Mouse (Mus musculus) CH12.LX (cell line): Measurements from ENCODE around the gene Erbb4. TPM values are rescaled to one million over a fixed set of nuclear protein-coding genes. Genes with fewer than 3 reads are reported as not detected.

ENCODE experiments used
- DNase-seq: peaks from one replicate; pipeline ENCODE4 v3.0.0-alpha.2; 2013; ENCODE audit errors: extremely low read depth
- H3K27ac ChIP-seq: 2 replicates; pipeline ENCODE4 v1.5.1; 2012; ENCODE audit warnings: low read depth, mild to moderate bottlenecking, control low read depth, moderate library complexity; ENCODE audit not compliant: insufficient read depth
- H3K27me3 ChIP-seq: replicated peaks from 2 replicates; pipeline ENCODE3; 2012; ENCODE audit warnings: inconsistent platforms
- H3K36me3 ChIP-seq, 2 experiments: replicated peaks in 1 of 2; 2 replicates each; pipeline versions ENCODE3 to v1.6.1; 2012; ENCODE audit warnings: inconsistent platforms in 1 of 2, low read length in 1 of 2, mild to moderate bottlenecking in 1 of 2, mixed read lengths in 1 of 2, moderate library complexity in 1 of 2; ENCODE audit not compliant: control insufficient read depth in 1 of 2, insufficient read depth in 1 of 2
- H3K4me1 ChIP-seq, 2 experiments: 2 replicates each; pipeline ENCODE4 v1.6.1; 2012; ENCODE audit warnings: inconsistent platforms in 1 of 2, moderate library complexity in 1 of 2; ENCODE audit not compliant: insufficient read depth in 2 of 2, control insufficient read depth in 1 of 2
- H3K4me2 ChIP-seq: 2 replicates; pipeline ENCODE4 v1.6.1; 2012; ENCODE audit warnings: low read depth, mild to moderate bottlenecking, control low read depth; ENCODE audit not compliant: poor library complexity, insufficient read depth, severe bottlenecking
- H3K4me3 ChIP-seq, 3 experiments: fragments of 150-350 bp in 1 of 3; sonication (generic) in 1 of 3; replicated peaks in 1 of 3; 2 replicates each; pipeline versions ENCODE3 to v1.5.1; 2011 to 2012; ENCODE audit warnings: low read depth in 2 of 3, low read length in 2 of 3, mild to moderate bottlenecking in 2 of 3, moderate library complexity in 2 of 3, control low read depth in 1 of 3, improper control_type of control experiment in 1 of 3, inconsistent platforms in 1 of 3, mixed read lengths in 1 of 3; ENCODE audit not compliant: poor library complexity in 1 of 3
- H3K79me2 ChIP-seq: replicated peaks from 2 replicates; pipeline ENCODE4 v1.6.1; 2012; ENCODE audit warnings: mild to moderate bottlenecking, moderate library complexity; ENCODE audit not compliant: control insufficient read depth, poor library complexity, insufficient read depth, severe bottlenecking; ENCODE audit errors: extremely low read depth
- H3K9ac ChIP-seq: 2 replicates; pipeline ENCODE4 v1.6.1; 2012; ENCODE audit warnings: low read depth, mild to moderate bottlenecking, control low read depth, moderate library complexity; ENCODE audit not compliant: insufficient read depth
- H3K9me3 ChIP-seq: replicated peaks from 2 replicates; pipeline ENCODE3; 2012; ENCODE audit warnings: low read length, inconsistent platforms, mixed read lengths
- CHD1 ChIP-seq: IDR thresholded peaks from 2 replicates; pipeline ENCODE4 v1.6.1; 2012; ENCODE audit warnings: low read depth, low read length, improper control_type of control experiment, inconsistent platforms
- CHD2 ChIP-seq: IDR thresholded peaks from 2 replicates; pipeline ENCODE4 v1.6.1; 2011; ENCODE audit warnings: low read length, improper control_type of control experiment
- CTCF ChIP-seq, 2 experiments: IDR thresholded peaks in 1 of 2; conservative IDR thresholded peaks in 1 of 2; 2 replicates each; pipeline ENCODE4 v1.5.1; 2011 to 2012; ENCODE audit warnings: low read depth in 2 of 2, low read length in 2 of 2, improper control_type of control experiment in 1 of 2, inconsistent platforms in 1 of 2, mild to moderate bottlenecking in 1 of 2, moderate library complexity in 1 of 2
- E2F4 ChIP-seq: IDR thresholded peaks from 2 replicates; pipeline ENCODE4 v1.6.1; 2011; ENCODE audit warnings: low read depth, low read length, improper control_type of control experiment; ENCODE audit not compliant: insufficient replicate concordance
- ETS1 ChIP-seq: conservative IDR thresholded peaks from 2 replicates; pipeline ENCODE4 v1.6.1; 2012; ENCODE audit warnings: low read depth, mild to moderate bottlenecking, inconsistent platforms, low read length, improper control_type of control experiment, moderate library complexity
- GABPA ChIP-seq: IDR thresholded peaks from 2 replicates; pipeline ENCODE4 v1.6.1; 2012; ENCODE audit warnings: low read depth, low read length, improper control_type of control experiment, inconsistent platforms; ENCODE audit not compliant: insufficient replicate concordance
- HCFC1 ChIP-seq: IDR thresholded peaks from 2 replicates; pipeline ENCODE4 v1.6.1; 2012; ENCODE audit warnings: low read depth, mild to moderate bottlenecking, inconsistent platforms, low read length, improper control_type of control experiment
- IRF4 ChIP-seq: IDR thresholded peaks from 2 replicates; pipeline ENCODE4 v1.6.1; 2014; ENCODE audit warnings: low read depth, mild to moderate bottlenecking, inconsistent platforms, low read length, improper control_type of control experiment
- MAZ ChIP-seq: IDR thresholded peaks from 2 replicates; pipeline ENCODE4 v1.6.1; 2012; ENCODE audit warnings: low read depth, mild to moderate bottlenecking, inconsistent platforms, low read length, improper control_type of control experiment, moderate library complexity
- MXI1 ChIP-seq: IDR thresholded peaks from 2 replicates; pipeline ENCODE4 v1.6.1; 2011; ENCODE audit warnings: mild to moderate bottlenecking, low read depth, low read length, improper control_type of control experiment
- NELFE ChIP-seq: IDR thresholded peaks from 2 replicates; pipeline ENCODE4 v1.6.1; 2011; ENCODE audit warnings: low read depth, low read length, improper control_type of control experiment
- PAX5 ChIP-seq: IDR thresholded peaks from 2 replicates; pipeline ENCODE4 v1.6.1; 2012; ENCODE audit warnings: low read length, inconsistent platforms, mixed read lengths
- POLR2AphosphoS2 ChIP-seq: IDR thresholded peaks from 2 replicates; pipeline ENCODE4 v1.6.1; 2011; ENCODE audit warnings: low read depth, low read length, improper control_type of control experiment
- RAD21 ChIP-seq: IDR thresholded peaks from 2 replicates; pipeline ENCODE4 v1.6.1; 2011; ENCODE audit warnings: low read depth, mild to moderate bottlenecking, low read length, improper control_type of control experiment, moderate library complexity
- SMC3 ChIP-seq: IDR thresholded peaks from 2 replicates; pipeline ENCODE4 v1.6.1; 2011; ENCODE audit warnings: low read depth, low read length, improper control_type of control experiment
- TCF12 ChIP-seq: IDR thresholded peaks from 2 replicates; pipeline ENCODE4 v1.6.1; 2014; ENCODE audit warnings: low read depth, mild to moderate bottlenecking, inconsistent platforms, low read length, improper control_type of control experiment
- UBTF ChIP-seq: IDR thresholded peaks from 2 replicates; pipeline ENCODE4 v1.6.1; 2012; ENCODE audit warnings: low read depth, mild to moderate bottlenecking, inconsistent platforms, low read length, improper control_type of control experiment, moderate library complexity
- USF2 ChIP-seq: conservative IDR thresholded peaks from 2 replicates; pipeline ENCODE4 v1.6.1; 2011; ENCODE audit warnings: low read depth, low read length, improper control_type of control experiment
- ZC3H11A ChIP-seq: IDR thresholded peaks from 2 replicates; pipeline ENCODE4 v1.6.1; 2012; ENCODE audit warnings: low read depth, mild to moderate bottlenecking, inconsistent platforms, low read length, improper control_type of control experiment
- ZNF384 ChIP-seq: IDR thresholded peaks from 2 replicates; pipeline ENCODE4 v1.6.1; 2012; ENCODE audit warnings: low read depth, low read length, improper control_type of control experiment, inconsistent platforms
- dilution Hi-C: fragments of 300-500 bp; cut with MboI; formaldehyde crosslinking; loops from 2 replicates; pipeline ENCODE4 v1.14.3; 2020; ENCODE audit warnings: low sequenced_read_pairs; ENCODE audit not compliant: extremely low pct_unique_long_range_greater_than_20kb, extremely low pct_ligation_motif_present
- in situ Hi-C: fragments of 300-500 bp; cut with MboI; formaldehyde crosslinking; loops from 3 replicates; pipeline ENCODE4 v1.14.3; 2019; ENCODE audit warnings: low sequenced_read_pairs, low pct_ligation_motif_present, low pct_unique_long_range_greater_than_20kb, mixed read lengths
- polyA plus RNA-seq: library from polyadenylated mRNA; unstranded; fragments of >175 nt; gene quantifications from 2 replicates; pipeline ENCODE4 v1.2.1, GENCODE M21; 2012; ENCODE audit warnings: low read depth; ENCODE audit not compliant: insufficient read length
- total RNA-seq, 2 experiments: library from RNA; depleted of rRNA; stranded (reverse); fragments of 300-350 nt in 1 of 2; fragments of >200 nt in 1 of 2; gene quantifications; 2 replicates each; pipeline ENCODE4 v1.2.3; 2012 to 2014

Erbb4 gene
- total and polyA plus RNA-seq, 3 experiments, result not detected

- TF ChIP-seq CTCF (conservative IDR thresholded peaks at IDR 0.05 in 1 of 2, IDR thresholded peaks at IDR 0.05 in 1 of 2; ENCODE audit: low read depth in 2 of 2, low read length in 2 of 2), result peak; percentile 32 to 76; a peak in 3 of 4 replicates
- TF ChIP-seq ZNF384, result peak; percentile 67
- TF ChIP-seq USF2, result no peak
- peak; percentile 54 for TF ChIP-seq SMC3
- TF ChIP-seq RAD21, result peak; percentile 81
- dilution Hi-C loops (no loop called here), in situ Hi-C loops (no loop called here)
- H3K4me2 ChIP-seq, result no peak overlapping the region
- no peak overlapping the region for H3K27ac ChIP-seq
- H3K27me3 ChIP-seq, result no peaks in the 10 kb centered on the region
- no peaks in the 10 kb centered on the region for H3K36me3 ChIP-seq
- no peaks in the 10 kb centered on the region for H3K79me2 ChIP-seq
- H3K4me1 ChIP-seq, result no peaks in the 10 kb centered on the region
- peak; percentile 79 for DNase-seq
- no peak overlapping the region for H3K4me3 ChIP-seq
- no peaks in the 10 kb centered on the region for H3K9me3 ChIP-seq
- H3K9ac ChIP-seq, result no peak overlapping the region
These were observed 31.1 kb upstream of the Erbb4 start for GRCm38 (mm10) chr1:69138856-69139518.

DNA sequence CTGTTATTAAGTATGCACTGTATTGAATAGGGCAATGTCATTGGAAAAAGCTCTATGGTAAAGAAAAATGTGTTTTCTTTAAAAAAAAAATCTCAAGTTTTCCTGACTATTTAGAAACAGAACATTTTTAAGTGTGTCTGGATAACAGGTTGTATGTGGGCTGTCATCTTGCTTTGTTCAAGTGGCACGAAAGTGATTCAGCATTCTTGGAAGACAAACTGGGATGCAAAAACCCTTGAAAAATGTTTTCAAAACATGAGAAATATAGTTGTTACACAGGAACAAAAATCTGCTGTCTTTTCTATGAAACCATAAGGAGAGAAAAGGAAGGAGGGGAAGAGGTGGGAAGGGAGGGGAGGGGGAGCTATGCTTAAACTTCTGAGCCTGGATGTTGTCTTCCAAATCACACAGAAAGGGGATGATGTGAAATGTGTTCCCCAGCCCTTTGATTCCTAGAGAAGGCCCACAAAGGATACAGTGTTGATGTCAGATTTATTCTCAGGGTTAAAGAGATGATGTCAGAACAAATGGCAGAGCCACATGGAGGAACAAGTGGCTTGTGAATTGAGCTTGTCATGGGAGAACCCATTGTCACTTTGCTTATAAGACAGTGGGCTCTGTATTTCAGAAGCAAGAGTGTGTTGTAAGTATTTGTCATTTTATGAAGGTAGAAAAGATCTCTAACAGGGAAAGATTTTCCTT lies 16.4 kb upstream of the Erbb4 start:
- in situ Hi-C loops (no loop called here), dilution Hi-C loops (no loop called here)

More for the DNA sequence above, 16.4 kb upstream of the Erbb4 start:
- no peak for DNase-seq
- Histone ChIP-seq H3K79me2 (no peaks in the 10 kb centered on the region), H3K4me3 (no peak overlapping the region), H3K4me1 (no peaks in the 10 kb centered on the region), H3K27me3 (no peaks in the 10 kb centered on the region), H3K27ac (no peak overlapping the region), H3K9me3 (no peaks in the 10 kb centered on the region), H3K36me3 (no peaks in the 10 kb centered on the region), H3K4me2 (no peak overlapping the region), H3K9ac (no peak overlapping the region)
- TF ChIP-seq UBTF (no peak), GABPA (no peak), E2F4 (no peak), CTCF (conservative IDR thresholded peaks at IDR 0.05 in 1 of 2, IDR thresholded peaks at IDR 0.05 in 1 of 2; ENCODE audit: low read depth in 2 of 2, low read length in 2 of 2) (no peak), NELFE (no peak), IRF4 (no peak), ETS1 (no peak), PAX5 (no peak), CHD1 (no peak), TCF12 (no peak), ZC3H11A (no peak), POLR2AphosphoS2 (no peak), HCFC1 (no peak), MXI1 (no peak), CHD2 (no peak), ZNF384 (no peak), MAZ (no peak)
